In the genomic region with DNA sequence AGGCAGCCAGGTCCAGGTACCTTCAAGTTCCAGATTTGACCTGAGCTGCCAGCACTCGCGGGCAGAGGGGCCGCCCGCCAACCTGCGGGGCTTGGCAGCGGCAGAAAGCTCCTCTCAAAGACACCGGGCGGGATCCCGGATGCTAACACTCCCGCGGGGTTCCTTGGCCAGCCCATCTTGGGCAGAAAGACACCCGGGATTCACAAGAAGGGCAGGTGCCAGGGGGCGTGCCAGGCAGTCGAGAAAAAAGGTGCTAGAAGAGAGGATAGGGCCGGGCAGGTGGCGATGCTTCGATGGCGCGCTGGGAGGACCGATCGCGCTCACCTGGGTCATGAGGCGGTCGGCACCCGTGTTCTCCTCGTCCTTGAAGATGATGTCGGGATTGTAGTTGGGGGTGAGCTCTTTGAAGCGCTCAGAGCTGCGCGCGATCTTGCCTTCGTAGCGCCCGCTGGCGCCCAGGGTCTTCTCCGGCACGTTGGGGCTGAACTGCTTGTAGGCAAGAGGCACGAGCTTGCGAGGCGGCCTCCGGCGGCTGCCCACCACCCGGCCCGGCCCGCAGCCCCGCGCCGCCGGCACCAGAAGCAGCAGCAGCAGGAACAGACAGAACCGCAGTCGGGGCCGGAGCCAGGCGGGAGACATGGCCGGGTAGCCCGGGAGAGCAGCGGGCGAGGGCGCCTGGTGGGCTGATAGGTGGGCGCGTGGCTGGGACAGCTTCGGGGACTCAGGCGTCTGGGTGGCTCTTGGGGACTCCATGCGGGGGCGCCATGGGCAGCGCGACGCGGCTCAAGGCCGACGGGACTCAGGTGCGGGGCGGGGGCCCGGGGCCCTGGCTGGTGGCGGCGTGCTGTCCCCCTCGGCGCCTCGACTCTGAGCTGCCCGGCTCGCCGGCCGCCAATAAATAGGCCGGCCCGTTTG, we compare ENCODE assay signal across 8 mouse cellular contexts. TPM values are rescaled to one million over a fixed set of nuclear protein-coding genes. Genes with fewer than 3 reads are reported as not detected.
DNase-seq lines count a peak whose midpoint lies in the region; ATAC-seq and TF ChIP-seq lines count a peak whose summit lies in the region.

No protein-coding gene starts in this region.

- ATAC-seq in intestine, postnatal 0 days = peak; percentile 7; the same call in 1 of the 2 replicates
- ATAC-seq in granulocyte monocyte progenitor cell, adult 5-6 weeks (replicated peaks; ENCODE audit: poor library complexity, severe bottlenecking) = no peak

- H3K27ac ChIP-seq in gastrocnemius, adult 2 months = no peak overlapping the region
- peak overlapping the region; percentile 95 for H3K27ac ChIP-seq in intestine, postnatal 0 days (ENCODE audit: low read depth, low read length)
- H3K27ac ChIP-seq in midbrain, embryonic 10.5 days (replicated peaks) = no peak overlapping the region

- H3K4me3 ChIP-seq in gastrocnemius, adult 2 months = peak overlapping the region; percentile 57
- peak overlapping the region; percentile 70 for H3K4me3 ChIP-seq in intestine, postnatal 0 days (ENCODE audit: low read depth, low read length)
- H3K4me3 ChIP-seq in midbrain, embryonic 10.5 days = peak overlapping the region; percentile 52

- 1% methylated on average over 70 of the region's 84 CpGs for WGBS in intestine, postnatal 0 days
- 1% methylated on average over 72 of the region's 84 CpGs for WGBS in midbrain, embryonic 10.5 days

- H3K9ac ChIP-seq in intestine, postnatal 0 days (ENCODE audit: low read depth, low read length) = peak overlapping the region; percentile 84

- H3K4me1 ChIP-seq in intestine, postnatal 0 days (replicated peaks; ENCODE audit: control insufficient read depth, insufficient read depth, low read length) = peaks cover 3% of the 10 kb centered on the region; the same call in 1 of the 2 replicates
- H3K4me1 ChIP-seq in midbrain, embryonic 10.5 days = peaks cover 46% of the 10 kb centered on the region

- intact Hi-C loops in gastrocnemius, adult 2 months (cut with DNase I) = no loop called here

- peak overlapping the region; percentile 78 for H3K4me2 ChIP-seq in intestine, postnatal 0 days (replicated peaks; ENCODE audit: low read depth)

- DNase-seq in gastrocnemius, adult 2 months = no peak
- no peak for DNase-seq in gastrocnemius, adult 18-20 months (ENCODE audit: low spot score)
- peak; percentile 38 for DNase-seq in embryo, embryonic 11 days
- peak; percentile 58 for DNase-seq in midbrain, embryonic 10.5 days (ENCODE audit: low spot score)
- DNase-seq in layer of hippocampus, adult 8-10 months (ENCODE audit: low spot score in 2 of 2) = no peak
- DNase-seq in thymus, postnatal 0 days (ENCODE audit: low spot score) = no peak

- TF ChIP-seq CTCF in gastrocnemius, adult 2 months (IDR thresholded peaks at IDR 0.05) = no peak
- no peak; the same call in 1 of the 2 replicates for TF ChIP-seq CTCF in intestine, postnatal 0 days (IDR thresholded peaks at IDR 0.05; ENCODE audit: low read depth)

- peaks cover 10% of the 10 kb centered on the region; the same call in 1 of the 2 replicates for H3K36me3 ChIP-seq in intestine, postnatal 0 days (ENCODE audit: control insufficient read depth, insufficient read depth)
- no peaks in the 10 kb centered on the region for H3K36me3 ChIP-seq in midbrain, embryonic 10.5 days

- peaks cover 38% of the 10 kb centered on the region for H3K27me3 ChIP-seq in intestine, postnatal 0 days (replicated peaks; ENCODE audit: control insufficient read depth, insufficient read depth, low read length)
- H3K27me3 ChIP-seq in midbrain, embryonic 10.5 days (ENCODE audit: low read depth, poor library complexity, severe bottlenecking) = peaks cover 100% of the 10 kb centered on the region

- H3K9me3 ChIP-seq in intestine, postnatal 0 days (ENCODE audit: control insufficient read depth) = no peaks in the 10 kb centered on the region
- H3K9me3 ChIP-seq in midbrain, embryonic 10.5 days (replicated peaks) = no peaks in the 10 kb centered on the region

RNA-seq across cellular contexts. Expression of a gene that starts 0.6 kb away (rescaled TPM):
- under 1 TPM; 0.11 to 0.18 TPM for total RNA-seq in gastrocnemius, adult 2 months (2021)
- total RNA-seq in gastrocnemius, adult 18-20 months (2021) = under 1 TPM; 0.16 to 0.26 TPM
- polyA plus RNA-seq in intestine, postnatal 0 days (2015; fragmentation: Nextera tagmentation; extraction: Ambion mirVana) = 24.9 and 25.3 TPM in 2 replicates
- 0.12 and 0.17 TPM in 2 replicates for polyA plus RNA-seq in midbrain, embryonic 10.5 days (2016; fragmentation: Nextera tagmentation; extraction: Ambion mirVana)
- under 1 TPM in 3 of 4 experiments, not detected in 1; 0.20 to 0.37 (median 0.32) TPM for total RNA-seq in layer of hippocampus, adult 8-10 months (2022)
- total RNA-seq in granulocyte monocyte progenitor cell, adult 5-6 weeks (2014; fragmentation: Nextera tagmentation) = not detected in 2 replicates
- total RNA-seq in granulocyte monocyte progenitor cell, adult 5-6 weeks (2017) = not detected in 2 replicates
- polyA plus RNA-seq in thymus, postnatal 0 days (2015; fragmentation: Nextera tagmentation; extraction: Ambion mirVana) = 0.21 and 0.22 TPM in 2 replicates

RNA-seq across cellular contexts. Expression of a gene that starts 15.4 kb away (rescaled TPM):
- total RNA-seq in gastrocnemius, adult 2 months (2021) = not detected
- not detected for total RNA-seq in gastrocnemius, adult 18-20 months (2021)
- polyA plus RNA-seq in intestine, postnatal 0 days (2015; fragmentation: Nextera tagmentation; extraction: Ambion mirVana) = 0.03 and 0.04 TPM in 2 replicates
- 0.04 and 0.07 TPM in 2 replicates for polyA plus RNA-seq in midbrain, embryonic 10.5 days (2016; fragmentation: Nextera tagmentation; extraction: Ambion mirVana)
- total RNA-seq in layer of hippocampus, adult 8-10 months (2022) = 1 to 10 TPM; 3.3 to 4.6 (median 3.6) TPM
- total RNA-seq in granulocyte monocyte progenitor cell, adult 5-6 weeks (2014; fragmentation: Nextera tagmentation) = not detected in 2 replicates
- total RNA-seq in granulocyte monocyte progenitor cell, adult 5-6 weeks (2017) = not detected in 2 replicates
- 0.04 and 0.08 TPM in 2 replicates for polyA plus RNA-seq in thymus, postnatal 0 days (2015; fragmentation: Nextera tagmentation; extraction: Ambion mirVana)

RNA-seq across cellular contexts. Expression of a gene that starts 57.9 kb away (rescaled TPM):
- total RNA-seq in gastrocnemius, adult 2 months (2021) = not detected
- total RNA-seq in gastrocnemius, adult 18-20 months (2021) = not detected
- polyA plus RNA-seq in intestine, postnatal 0 days (2015; fragmentation: Nextera tagmentation; extraction: Ambion mirVana) = 0.71 and 1.2 TPM in 2 replicates
- polyA plus RNA-seq in midbrain, embryonic 10.5 days (2016; fragmentation: Nextera tagmentation; extraction: Ambion mirVana) = 0.26 TPM in 1 of 2 replicates, not detected in the other
- total RNA-seq in layer of hippocampus, adult 8-10 months (2022) = under 1 TPM in 2 of 4 experiments, not detected in 2; 0.74 to 0.82 TPM
- not detected in 2 replicates for total RNA-seq in granulocyte monocyte progenitor cell, adult 5-6 weeks (2014; fragmentation: Nextera tagmentation)
- not detected in 2 replicates for total RNA-seq in granulocyte monocyte progenitor cell, adult 5-6 weeks (2017)
- polyA plus RNA-seq in thymus, postnatal 0 days (2015; fragmentation: Nextera tagmentation; extraction: Ambion mirVana) = 0.37 and 1.1 TPM in 2 replicates

Comparison
In these comparisons a context has a peak if more than half of its experiments do, and no peak if none do; other contexts are left out.
1. DNase-seq: peak in embryo, embryonic 11 days (single experiment) and midbrain, embryonic 10.5 days (single experiment); none in gastrocnemius, adult 2 months (single experiment), gastrocnemius, adult 18-20 months (single experiment), layer of hippocampus, adult 8-10 months (0 of 2) and thymus, postnatal 0 days (single experiment).
2. RNA of a gene that starts 15.4 kb away (total RNA-seq): 3.3 to 4.6 TPM in layer of hippocampus, adult 8-10 months; not detected in gastrocnemius, adult 2 months, not detected in gastrocnemius, adult 18-20 months and not detected in granulocyte monocyte progenitor cell, adult 5-6 weeks; every median in the first group is over 4 times any median in the second.
3. Peak in every context shown above with its lines, with median percentiles within 50 percentile points of each other: H3K4me3 ChIP-seq.